Mouse (Mus musculus) G1E (cell line): ENCODE measurements at regions not wholly inside any gene's neighbourhood (a gene's known extent, or its start where the extent isn't known, plus 50 kb on each side); places are given as distances from the start of the nearest gene placed in this dataset.

ENCODE experiments used
- CTCF ChIP-seq: IDR thresholded peaks from 2 replicates; pipeline ENCODE4 v1.5.1; 2012; ENCODE audit warnings: low read depth, low read length, inconsistent platforms, mixed read lengths
- GATA1 ChIP-seq: IDR thresholded peaks from 2 replicates; pipeline ENCODE4 v1.6.1; 2012; ENCODE audit warnings: borderline replicate concordance, low read length, inconsistent platforms, mixed read lengths

DNA sequence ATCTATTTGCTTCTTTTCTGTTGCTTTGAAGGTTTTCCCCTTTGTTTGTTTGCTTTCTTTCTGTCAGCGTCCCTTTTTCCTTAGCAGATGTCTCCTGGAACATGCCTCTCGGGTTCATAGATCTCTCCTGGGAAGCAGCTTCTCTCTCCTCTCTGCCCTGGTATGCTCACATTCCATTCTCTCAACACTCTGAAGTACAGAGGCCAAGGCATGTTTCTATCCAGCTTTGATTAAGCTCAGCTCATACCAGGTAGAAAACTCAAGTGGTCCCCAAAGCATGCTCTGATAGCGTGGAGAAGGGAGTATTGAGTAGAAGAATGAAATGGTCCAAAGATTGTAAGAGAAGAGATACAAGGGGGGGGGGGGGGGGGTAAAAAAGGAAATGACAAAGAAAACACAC is 627.7 kb downstream of the Efna5 start:
- TF ChIP-seq CTCF (no peak), GATA1 (no peak)
